ENCODE assay signal across 9 mouse cellular contexts in the genomic region with DNA sequence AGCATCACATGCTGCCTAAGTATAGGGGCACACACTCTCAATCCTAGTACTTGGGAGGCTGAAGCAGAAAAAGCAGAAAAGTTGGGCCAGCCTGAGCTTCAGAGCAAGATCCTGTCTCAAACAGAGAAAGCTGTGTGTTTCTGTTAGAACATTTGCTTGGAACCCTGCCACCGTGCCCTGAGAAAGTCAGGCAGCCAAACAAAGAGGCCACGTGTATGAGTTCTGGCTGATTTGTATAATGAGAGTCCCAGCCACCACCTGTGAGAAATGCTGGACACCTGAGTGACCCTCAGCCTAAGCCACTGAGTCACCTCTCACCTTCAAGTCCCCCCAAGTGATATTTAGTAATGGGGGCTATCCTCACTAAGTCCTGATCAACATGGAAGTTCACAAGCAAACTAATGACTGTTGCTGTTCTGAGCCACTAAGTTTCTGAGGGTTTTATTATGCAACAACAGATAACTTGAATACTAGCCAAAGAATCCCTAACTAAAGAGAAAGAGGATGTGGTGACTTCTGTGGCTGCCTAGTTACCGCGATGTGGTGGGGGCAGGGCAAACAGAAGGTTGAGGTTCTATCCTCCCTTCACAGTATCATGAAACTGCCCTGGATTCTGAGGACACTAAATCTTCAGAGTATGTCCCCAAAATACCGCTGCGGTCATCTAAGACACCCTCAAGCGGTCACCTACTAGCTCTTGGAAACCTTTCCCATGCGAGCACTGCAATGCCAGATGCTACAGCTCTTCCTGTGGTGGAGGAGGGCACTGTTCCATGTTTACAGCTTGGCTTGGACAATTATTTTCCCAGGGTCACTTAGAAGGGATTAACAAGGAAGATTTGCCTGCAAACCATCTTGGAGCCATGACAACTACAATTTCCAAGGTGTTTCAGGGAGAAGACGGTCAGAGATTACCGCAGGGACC. TPM values are rescaled to one million over a fixed set of nuclear protein-coding genes. Genes with fewer than 3 reads are reported as not detected.
DNase-seq lines count a peak whose midpoint lies in the region; ATAC-seq lines count a peak whose summit lies in the region.
"Had no signal": no experiment of that assay in that cellular context is flagged by ENCODE, and none has a peak within 500 bp of the region (broad histone marks: within the 10 kb centered on the region; RNA-seq: fewer than 3 reads in every experiment).

No protein-coding gene starts in this region.

- H3K4me1 ChIP-seq in intestine, embryonic 16.5 days (ENCODE audit: control insufficient read depth, insufficient read depth, low read length) = peaks cover 7% of the 10 kb centered on the region
- H3K4me1 ChIP-seq in intestine, embryonic 15.5 days (replicated peaks) = 0 out of 2 replicates have a peak, but pooled peaks cover 2% of the 10 kb centered on the region

- H3K27ac ChIP-seq in intestine, embryonic 16.5 days (ENCODE audit: low read length) = peak overlapping the region; percentile 33; the same call in 1 of the 2 replicates
- no peak overlapping the region for H3K27ac ChIP-seq in intestine, embryonic 15.5 days

- 77% methylated on average over 10 of the region's 10 CpGs for WGBS in intestine, embryonic 16.5 days
- 79% methylated on average over 10 of the region's 10 CpGs for WGBS in intestine, embryonic 15.5 days

- peak; percentile 12 for DNase-seq in kidney, postnatal 14 days
- no peak for DNase-seq in frontal cortex, adult 2 months (ENCODE audit: extremely low spot score in 1 of 2, low spot score in 1 of 2)
- no peak for DNase-seq in left cerebral cortex, adult 8-10 months (ENCODE audit: low spot score in 2 of 2)
- no peak for DNase-seq in retina, postnatal 1 day

- H3K27me3 ChIP-seq in intestine, embryonic 16.5 days (replicated peaks; ENCODE audit: control insufficient read depth, insufficient read depth, low read length) = no peaks in the 10 kb centered on the region
- H3K27me3 ChIP-seq in intestine, embryonic 15.5 days (replicated peaks) = no peaks in the 10 kb centered on the region

- H3K9me3 ChIP-seq in intestine, embryonic 16.5 days (ENCODE audit: control insufficient read depth, low read length) = peaks cover 4% of the 10 kb centered on the region; the same call in 1 of the 2 replicates
- H3K9me3 ChIP-seq in intestine, embryonic 15.5 days = no peaks in the 10 kb centered on the region; the same call in 1 of the 2 replicates

- no peak overlapping the region for H3K9ac ChIP-seq in intestine, embryonic 16.5 days (ENCODE audit: low read depth, low read length)
- H3K9ac ChIP-seq in intestine, embryonic 15.5 days = no peak overlapping the region

- no peak overlapping the region for H3K4me3 ChIP-seq in intestine, embryonic 16.5 days (ENCODE audit: low read length)
- H3K4me3 ChIP-seq in intestine, embryonic 15.5 days (replicated peaks) = no peak overlapping the region

- H3K36me3 ChIP-seq in intestine, embryonic 16.5 days (ENCODE audit: control insufficient read depth, insufficient read depth, low read length) = no peaks in the 10 kb centered on the region
- H3K36me3 ChIP-seq in intestine, embryonic 15.5 days = no peaks in the 10 kb centered on the region

- H3K4me2 ChIP-seq in intestine, embryonic 16.5 days (ENCODE audit: low read depth, low read length) = no peak overlapping the region
- no peak overlapping the region for H3K4me2 ChIP-seq in intestine, embryonic 15.5 days (replicated peaks)

- ATAC-seq in intestine, embryonic 16.5 days = no peak
- no peak for ATAC-seq in intestine, embryonic 15.5 days
- ATAC-seq in cerebellum, adult (ENCODE audit: insufficient number of reproducible peaks, low FRiP score, low TSS enrichment) = peak; percentile 74
- ATAC-seq in monocyte, adult 5-6 weeks (replicated peaks; ENCODE audit: insufficient number of reproducible peaks, low FRiP score, low TSS enrichment, poor library complexity, severe bottlenecking) = peak; percentile 61

RNA-seq across cellular contexts. Expression of gene Actbl2, which starts 31.9 kb away (rescaled TPM):
- polyA plus RNA-seq in intestine, embryonic 16.5 days (2015; fragmentation: Nextera tagmentation; extraction: Ambion mirVana) = not detected in 2 replicates
- polyA plus RNA-seq in intestine, embryonic 15.5 days (2015; fragmentation: Nextera tagmentation; extraction: Ambion mirVana) = not detected in 2 replicates
- total RNA-seq in monocyte, adult 5-6 weeks (2017) = not detected in 3 replicates
- polyA plus RNA-seq in frontal cortex, adult 2 months (2012; rRNA removed) = 0.12 TPM in 1 of 2 replicates, not detected in the other
- total RNA-seq in left cerebral cortex, adult 8-10 months (2022) = under 1 TPM in 1 of 4 experiments, not detected in 3; 0.13 TPM
- total RNA-seq: ES-E14 had no signal

Comparison
In these comparisons a context has a peak if more than half of its experiments do, and no peak if none do; other contexts are left out.
1. ATAC-seq: peak in cerebellum, adult (single experiment) and monocyte, adult 5-6 weeks (single experiment); none in intestine, embryonic 16.5 days (single experiment) and intestine, embryonic 15.5 days (single experiment).